Mouse (Mus musculus) left cerebral cortex, adult 6 months (tissue): Measurements from ENCODE around the gene Cd300e. TPM values are rescaled to one million over a fixed set of nuclear protein-coding genes. Genes with fewer than 3 reads are reported as not detected.

Experiments
- long read RNA-seq, 2 experiments: library from polyadenylated mRNA; unstranded; transcript quantifications; one replicate each; pipeline ENCODE4 v2.0.0; 2019 to 2020
- polyA plus RNA-seq: library from polyadenylated mRNA; unstranded; fragments of <200 nt; fragmentation: Nextera tagmentation; gene quantifications from 2 replicates; pipeline ENCODE4 v1.2.3, GENCODE M21; 2021

Cd300e gene
- polyA plus RNA-seq, result 0.26 TPM in 1 of 2 replicates, not detected in the other
- long read RNA-seq, experiment 1, result 0 reads
- long read RNA-seq, experiment 2, result 0 reads

DNA sequence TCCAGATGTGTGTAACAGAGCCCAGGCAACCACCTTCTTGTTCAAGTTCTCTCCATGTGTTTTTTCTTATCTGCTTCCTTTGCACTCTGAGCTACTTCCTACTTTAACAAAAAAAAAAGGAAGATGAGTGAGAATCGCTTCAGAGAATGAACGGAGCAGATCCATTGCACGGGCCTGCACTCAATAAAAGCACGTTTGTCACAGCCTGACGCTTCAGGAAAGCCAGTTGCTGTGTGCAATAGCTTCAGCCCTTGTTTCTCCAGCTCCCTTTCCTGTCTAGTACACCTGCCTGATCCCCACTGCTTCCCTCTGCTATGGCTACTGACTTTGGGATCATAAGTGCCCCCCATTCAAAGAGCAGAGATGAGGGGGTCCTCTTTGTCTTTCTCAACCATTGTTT lies at the start of gene Cd300e:
Cd300e (minus strand) TSS at position 101 of the 400 bp plus-strand sequence.

DNA sequence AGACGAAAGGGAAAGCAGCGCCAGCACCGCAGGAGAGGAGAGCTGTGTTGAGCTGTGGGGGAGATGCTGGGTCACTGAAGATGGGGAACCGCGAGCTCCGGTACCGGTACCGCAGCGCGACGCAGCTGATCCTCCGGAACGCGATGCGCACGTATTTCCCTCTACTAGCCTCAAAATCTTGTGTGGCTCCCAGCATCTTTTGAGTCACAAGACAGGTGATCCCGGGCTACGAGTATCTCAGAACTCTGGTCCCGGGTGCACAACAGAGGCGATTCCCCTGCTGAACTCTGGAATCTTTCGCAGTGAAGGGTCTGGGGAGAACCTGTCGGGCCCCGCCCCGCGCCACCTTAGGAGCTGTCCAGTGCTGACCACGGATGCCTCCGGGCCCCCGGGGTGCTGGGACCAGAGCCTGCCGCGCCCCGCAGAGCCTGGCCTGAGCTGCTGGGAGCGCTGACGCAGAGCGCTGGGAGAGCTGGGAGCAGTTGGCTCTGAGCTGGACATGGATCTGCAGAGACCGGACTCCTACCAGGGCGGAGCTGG lies 29.5 kb upstream of the Cd300e start, which contains the start of gene Rab37:
Rab37 (plus strand) TSS at position 70 of the 540 bp plus-strand sequence.

DNA sequence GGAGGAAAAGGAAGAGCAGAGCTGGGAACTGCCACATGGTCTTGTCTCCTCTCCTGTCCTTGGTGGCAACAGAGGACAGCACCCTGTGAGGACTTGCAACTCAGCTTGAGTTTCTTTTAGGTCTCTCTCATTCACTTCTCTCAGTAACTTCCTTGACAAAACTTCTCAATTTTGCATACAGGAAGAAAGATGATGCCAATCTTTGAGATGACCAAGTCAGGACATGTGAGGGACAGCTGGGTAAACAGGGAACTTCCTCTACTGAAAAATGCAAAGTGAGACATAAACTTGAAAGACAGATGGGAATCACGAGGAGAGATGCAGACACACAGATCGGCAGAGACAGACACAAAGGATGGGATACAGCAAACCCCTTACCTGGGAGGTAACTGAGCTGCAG lies 13.7 kb downstream of the Cd300e start, which contains the start of gene Cd300ld3:
Cd300ld3 (minus strand) TSS at position 151 of the 400 bp plus-strand sequence.

DNA sequence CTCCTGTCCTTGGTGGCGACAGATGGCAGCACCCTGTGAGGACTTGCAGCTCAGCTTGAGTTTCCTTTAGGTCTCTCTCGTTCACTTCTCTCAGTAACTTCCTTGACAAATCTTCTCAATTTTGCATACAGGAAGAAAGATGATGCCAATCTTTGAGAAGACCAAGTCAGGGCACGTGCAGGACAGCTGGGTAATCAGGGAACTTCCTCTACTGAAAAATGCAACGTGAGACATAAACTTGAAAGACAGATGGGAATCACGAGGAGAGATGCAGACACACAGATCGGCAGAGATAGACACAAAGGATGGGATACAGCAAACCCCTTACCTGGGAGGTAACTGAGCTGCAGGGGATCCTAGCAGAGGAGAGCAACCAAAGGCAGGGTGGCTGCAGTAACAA lies 24.3 kb downstream of the Cd300e start, which contains the start of gene Cd300ld5:
Cd300ld5 (minus strand) TSS at position 101 of the 400 bp plus-strand sequence.

DNA sequence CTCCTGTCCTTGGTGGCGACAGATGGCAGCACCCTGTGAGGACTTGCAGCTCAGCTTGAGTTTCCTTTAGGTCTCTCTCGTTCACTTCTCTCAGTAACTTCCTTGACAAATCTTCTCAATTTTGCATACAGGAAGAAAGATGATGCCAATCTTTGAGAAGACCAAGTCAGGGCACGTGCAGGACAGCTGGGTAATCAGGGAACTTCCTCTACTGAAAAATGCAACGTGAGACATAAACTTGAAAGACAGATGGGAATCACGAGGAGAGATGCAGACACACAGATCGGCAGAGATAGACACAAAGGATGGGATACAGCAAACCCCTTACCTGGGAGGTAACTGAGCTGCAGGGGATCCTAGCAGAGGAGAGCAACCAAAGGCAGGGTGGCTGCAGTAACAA lies 35.1 kb downstream of the Cd300e start, which contains the start of gene Cd300ld4:
Cd300ld4 (minus strand) TSS at position 101 of the 400 bp plus-strand sequence.

DNA sequence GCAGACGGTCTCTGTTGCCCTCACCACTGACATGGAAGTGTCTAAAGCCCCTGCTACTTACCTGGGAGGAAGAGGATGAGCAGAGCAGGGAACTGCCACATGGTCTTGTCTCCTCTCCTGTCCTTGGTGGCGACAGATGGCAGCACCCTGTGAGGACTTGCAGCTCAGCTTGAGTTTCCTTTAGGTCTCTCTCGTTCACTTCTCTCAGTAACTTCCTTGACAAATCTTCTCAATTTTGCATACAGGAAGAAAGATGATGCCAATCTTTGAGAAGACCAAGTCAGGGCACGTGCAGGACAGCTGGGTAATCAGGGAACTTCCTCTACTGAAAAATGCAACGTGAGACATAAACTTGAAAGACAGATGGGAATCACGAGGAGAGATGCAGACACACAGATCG lies 45.9 kb downstream of the Cd300e start, which contains the start of gene Cd300ld2:
Cd300ld2 (minus strand) TSS at position 101 of the 400 bp plus-strand sequence.

Other genes with a start within 250 kb of the Cd300e start
- 1.9 and 2.3 TPM in 2 replicates for gene Gprc5c, start 211.0 kb downstream of the Cd300e start, polyA plus RNA-seq
- gene Cd300a, start 172.1 kb downstream of the Cd300e start, polyA plus RNA-seq, result 1.2 and 1.9 TPM in 2 replicates
- gene Cd300lb, start 127.8 kb downstream of the Cd300e start, polyA plus RNA-seq, result 0.04 and 0.31 TPM in 2 replicates
- not detected in 2 replicates for gene Cd300c, start 93.0 kb downstream of the Cd300e start, polyA plus RNA-seq
- gene Cd300ld, start 72.3 kb downstream of the Cd300e start, polyA plus RNA-seq, result 0.04 TPM in 1 of 2 replicates, not detected in the other
- 5.0 and 5.3 TPM in 2 replicates for gene Cd300c2, start 60.3 kb downstream of the Cd300e start, polyA plus RNA-seq
- gene Cd300ld2, start 46.0 kb downstream of the Cd300e start, polyA plus RNA-seq, result not detected in 2 replicates
- 0.54 TPM in 1 of 2 replicates, not detected in the other for gene Cd300ld4, start 35.2 kb downstream of the Cd300e start, polyA plus RNA-seq
- gene Cd300ld5, start 24.4 kb downstream of the Cd300e start, polyA plus RNA-seq, result 0.51 and 0.54 TPM in 2 replicates
- gene Cd300ld3, start 13.8 kb downstream of the Cd300e start, polyA plus RNA-seq, result 1.5 TPM in 1 of 2 replicates, not detected in the other
- 1.7 and 2.5 TPM in 2 replicates for gene Rab37, start 29.3 kb upstream of the Cd300e start, polyA plus RNA-seq
- 0.14 TPM in 1 of 2 replicates, not detected in the other for gene Cd300lf, start 71.8 kb upstream of the Cd300e start, polyA plus RNA-seq
- gene Slc9a3r1, start 101.2 kb upstream of the Cd300e start, polyA plus RNA-seq, result 21.7 and 21.9 TPM in 2 replicates
- 13.6 and 21.7 TPM in 2 replicates for gene Tmem104, start 125.3 kb upstream of the Cd300e start, polyA plus RNA-seq
- 47.6 and 49.6 TPM in 2 replicates for gene Nat9, start 125.7 kb upstream of the Cd300e start, polyA plus RNA-seq
- 2.8 and 6.7 TPM in 2 replicates for gene Grin2c, start 205.1 kb upstream of the Cd300e start, polyA plus RNA-seq
- 7.4 and 8.5 TPM in 2 replicates for gene Fdxr, start 214.9 kb upstream of the Cd300e start, polyA plus RNA-seq
- gene Fads6, start 235.5 kb upstream of the Cd300e start, polyA plus RNA-seq, result 2.0 and 2.5 TPM in 2 replicates
- 1.2 and 2.5 TPM in 2 replicates for gene Otop2, start 245.0 kb upstream of the Cd300e start, polyA plus RNA-seq